Mouse (Mus musculus): ENCODE data around the gene Usp34.
"Not testable (repeated sequence)": the region's sequence is repeated elsewhere in the genome, so short reads cannot be mapped to it uniquely, and the experiment has no call there.

Gene Usp34

GRCm38 (mm10) chr11:23306764-23307565 lies at the start of gene Usp34:
Gene Usp34, plus strand, starts transcription at chr11:23306895.
- in situ Hi-C loops (cut with MboI; ENCODE audit: low sequenced_read_pairs), result no loop called here

GRCm38 (mm10) chr11:23259073-23259472 lies 47.6 kb upstream of the Usp34 start:
- in situ Hi-C loops (cut with MboI; ENCODE audit: low sequenced_read_pairs), result loop anchor here (25.0 kb wide), 1 partner anchor 622 kb away; no protein-coding TSS in a partner anchor

- in situ Hi-C loops (cut with MboI; ENCODE audit: low sequenced_read_pairs), result loop anchor here (25.0 kb wide), 1 partner anchor 622 kb away; no protein-coding TSS in a partner anchor
Measured at GRCm38 (mm10) chr11:23259481-23259880, 47.2 kb upstream of the Usp34 start.

DNA sequence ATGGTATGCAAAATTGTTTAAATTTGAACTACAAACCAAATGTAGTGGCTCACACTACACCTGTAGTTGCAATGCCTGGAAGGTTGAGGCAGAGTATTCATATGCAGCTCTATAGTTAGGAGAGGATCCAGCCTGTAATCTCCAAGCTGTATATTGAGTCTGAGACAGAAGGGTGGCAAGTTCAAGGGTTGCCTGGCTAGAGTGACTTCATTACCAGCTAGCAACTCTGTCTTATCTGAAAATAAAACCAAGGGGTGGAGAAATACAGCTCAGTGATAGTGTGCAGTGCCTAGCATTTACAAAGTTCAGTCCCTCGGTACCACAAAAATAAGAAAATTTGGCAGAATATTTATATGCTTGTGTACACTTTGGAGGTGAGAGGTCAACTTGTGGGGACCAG lies 46.5 kb upstream of the Usp34 start:
- in situ Hi-C loops (cut with MboI; ENCODE audit: low sequenced_read_pairs), result loop anchor here (25.0 kb wide), 1 partner anchor 623 kb away; no protein-coding TSS in a partner anchor

DNA sequence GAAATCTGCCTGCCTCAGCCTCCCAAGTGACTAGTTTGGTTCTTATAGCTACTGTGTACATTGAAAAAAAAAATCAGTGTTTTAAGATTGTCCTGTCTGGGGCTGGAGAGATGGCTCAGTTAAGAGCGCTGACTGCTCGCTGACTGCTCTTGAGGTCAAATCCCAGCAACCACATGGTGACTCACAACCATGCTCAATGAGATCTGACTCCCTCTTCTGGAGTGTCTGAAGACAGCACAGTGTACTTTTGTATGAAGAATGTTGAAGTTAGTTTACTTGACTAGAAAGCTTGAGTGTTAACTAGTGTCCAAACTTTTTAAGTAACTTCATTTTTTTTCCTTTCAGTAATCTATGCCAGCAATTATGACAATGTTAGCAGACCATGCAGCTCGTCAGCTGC lies 45.2 kb upstream of the Usp34 start:
- in situ Hi-C loops (cut with MboI; ENCODE audit: low sequenced_read_pairs), result loop anchor here (25.0 kb wide), 1 partner anchor 624 kb away; no protein-coding TSS in a partner anchor

- in situ Hi-C loops (cut with MboI; ENCODE audit: low sequenced_read_pairs), result loop anchor here (25.0 kb wide), 1 partner anchor 628 kb away; no protein-coding TSS in a partner anchor
Measured at GRCm38 (mm10) chr11:23264949-23265348, 41.7 kb upstream of the Usp34 start.

DNA sequence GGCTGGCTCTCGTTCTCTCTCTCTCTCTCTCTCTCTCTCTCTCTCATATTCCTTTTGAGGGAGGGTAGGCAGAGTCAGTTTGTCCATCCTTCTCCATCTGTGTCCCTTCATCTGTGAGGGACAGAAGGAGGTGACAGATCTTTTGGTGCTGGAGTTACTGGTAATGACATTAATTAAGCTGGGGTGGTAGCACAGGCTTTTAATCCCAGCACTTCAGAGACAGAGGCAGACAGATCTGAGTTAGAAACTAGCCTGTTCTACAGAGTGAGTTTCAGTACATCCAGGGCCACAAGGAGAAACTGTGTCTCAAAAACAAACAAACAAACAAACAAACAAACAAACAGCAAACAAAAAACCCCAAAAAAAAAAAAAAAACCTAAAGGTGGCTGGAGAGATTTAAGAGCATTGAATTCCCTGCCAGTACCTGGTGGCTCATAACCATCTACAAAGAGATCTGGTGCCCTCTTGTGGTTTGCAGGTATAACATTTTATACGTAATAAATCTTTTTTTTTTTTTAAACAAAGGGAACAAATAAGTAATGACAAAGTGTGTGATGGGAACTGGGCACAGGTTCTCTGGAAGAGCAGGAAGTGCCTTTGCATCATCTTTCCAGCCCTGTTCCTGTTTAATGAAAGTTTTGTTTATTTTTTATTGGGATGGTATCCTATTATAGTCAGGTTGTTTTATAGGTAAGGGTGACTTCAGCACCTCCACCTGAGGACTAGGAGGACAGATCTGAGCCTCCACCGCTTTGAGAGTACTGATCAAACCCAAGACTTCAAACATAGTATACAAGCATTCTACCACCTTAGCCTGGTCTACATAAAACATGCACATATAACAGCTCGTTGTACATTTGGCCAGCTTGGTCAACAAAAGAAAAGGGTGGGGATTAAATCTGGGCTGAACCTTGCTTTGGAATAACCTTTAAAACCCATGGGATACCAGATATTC lies 34.6 kb upstream of the Usp34 start:
- in situ Hi-C loops (cut with MboI; ENCODE audit: low sequenced_read_pairs), result loop anchor here (5.0 to 25.0 kb wide), 3 partner anchors 120 to 635 kb away; partner anchors contain the start of gene Fam161a

DNA sequence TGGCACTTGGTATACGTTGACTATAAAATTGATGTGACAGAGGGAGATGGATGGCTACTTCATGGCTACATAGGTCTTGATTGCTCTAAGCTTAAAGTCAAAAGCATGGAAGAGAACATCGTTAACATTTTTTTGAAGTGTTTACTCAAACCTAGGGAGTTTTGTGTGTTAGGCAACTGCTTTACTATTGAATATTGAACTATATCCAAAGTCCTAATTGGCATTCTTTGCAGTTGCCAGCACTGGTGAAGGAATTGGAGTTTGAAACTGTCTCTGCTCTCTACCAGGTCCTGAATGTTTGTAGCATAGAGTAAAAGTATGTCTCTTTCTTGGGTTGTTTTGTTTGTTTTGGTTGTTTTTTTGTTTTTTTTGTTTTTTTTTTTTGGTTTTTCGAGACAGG lies 30.9 kb upstream of the Usp34 start:
- in situ Hi-C loops (cut with MboI; ENCODE audit: low sequenced_read_pairs), result no loop called here

- in situ Hi-C loops (cut with MboI; ENCODE audit: low sequenced_read_pairs), result no loop called here
Measured at GRCm38 (mm10) chr11:23284469-23284868, 22.2 kb upstream of the Usp34 start.

GRCm38 (mm10) chr11:23288866-23289265 lies 17.8 kb upstream of the Usp34 start:
- in situ Hi-C loops (cut with MboI; ENCODE audit: low sequenced_read_pairs), result not testable (repeated sequence)

- in situ Hi-C loops (cut with MboI; ENCODE audit: low sequenced_read_pairs), result no loop called here
Measured at GRCm38 (mm10) chr11:23297379-23297778, 9.3 kb upstream of the Usp34 start.

GRCm38 (mm10) chr11:23298301-23298700 lies 8.4 kb upstream of the Usp34 start:
- in situ Hi-C loops (cut with MboI; ENCODE audit: low sequenced_read_pairs), result no loop called here

DNA sequence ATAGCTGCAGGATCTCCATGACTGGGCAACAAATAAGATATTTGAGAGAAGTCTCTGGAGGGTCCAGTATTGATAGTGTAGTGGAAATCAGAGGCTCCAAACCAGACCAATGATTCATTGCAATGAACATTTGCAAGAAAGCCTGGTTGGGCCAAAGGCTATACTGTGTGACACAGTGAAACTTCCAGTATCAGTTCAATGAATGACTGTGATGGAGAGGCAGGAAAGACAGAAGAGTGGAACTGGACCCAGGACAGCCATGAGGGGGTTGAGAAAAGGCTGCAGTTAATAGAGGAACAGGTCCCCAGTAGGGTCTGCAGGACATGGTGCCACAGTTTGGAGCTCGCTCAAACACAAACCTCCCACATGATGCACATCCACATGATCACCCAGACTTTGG lies 6.8 kb upstream of the Usp34 start:
- in situ Hi-C loops (cut with MboI; ENCODE audit: low sequenced_read_pairs), result no loop called here

DNA sequence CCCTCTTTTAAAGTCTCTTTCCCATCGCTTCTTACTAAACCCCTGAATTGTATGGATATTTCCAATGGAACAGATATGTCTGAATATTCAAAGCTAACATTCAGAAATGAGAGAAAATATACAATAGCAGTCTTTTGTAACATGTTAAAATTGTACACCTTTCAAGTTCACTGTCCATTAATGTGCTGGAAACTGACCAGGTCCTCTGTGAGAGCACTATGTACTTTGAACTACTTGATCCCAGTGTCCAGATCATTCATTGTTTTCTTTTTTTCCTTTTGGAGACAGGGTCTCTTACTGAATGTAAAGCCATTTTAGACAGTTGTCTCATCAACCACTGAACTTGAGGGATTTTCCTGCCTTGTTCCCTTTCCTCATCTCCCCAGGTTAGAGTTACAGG lies 3.6 kb upstream of the Usp34 start:
- in situ Hi-C loops (cut with MboI; ENCODE audit: low sequenced_read_pairs), result no loop called here

GRCm38 (mm10) chr11:23305101-23305672 lies 1.5 kb upstream of the Usp34 start:
- in situ Hi-C loops (cut with MboI; ENCODE audit: low sequenced_read_pairs), result not testable (repeated sequence)

DNA sequence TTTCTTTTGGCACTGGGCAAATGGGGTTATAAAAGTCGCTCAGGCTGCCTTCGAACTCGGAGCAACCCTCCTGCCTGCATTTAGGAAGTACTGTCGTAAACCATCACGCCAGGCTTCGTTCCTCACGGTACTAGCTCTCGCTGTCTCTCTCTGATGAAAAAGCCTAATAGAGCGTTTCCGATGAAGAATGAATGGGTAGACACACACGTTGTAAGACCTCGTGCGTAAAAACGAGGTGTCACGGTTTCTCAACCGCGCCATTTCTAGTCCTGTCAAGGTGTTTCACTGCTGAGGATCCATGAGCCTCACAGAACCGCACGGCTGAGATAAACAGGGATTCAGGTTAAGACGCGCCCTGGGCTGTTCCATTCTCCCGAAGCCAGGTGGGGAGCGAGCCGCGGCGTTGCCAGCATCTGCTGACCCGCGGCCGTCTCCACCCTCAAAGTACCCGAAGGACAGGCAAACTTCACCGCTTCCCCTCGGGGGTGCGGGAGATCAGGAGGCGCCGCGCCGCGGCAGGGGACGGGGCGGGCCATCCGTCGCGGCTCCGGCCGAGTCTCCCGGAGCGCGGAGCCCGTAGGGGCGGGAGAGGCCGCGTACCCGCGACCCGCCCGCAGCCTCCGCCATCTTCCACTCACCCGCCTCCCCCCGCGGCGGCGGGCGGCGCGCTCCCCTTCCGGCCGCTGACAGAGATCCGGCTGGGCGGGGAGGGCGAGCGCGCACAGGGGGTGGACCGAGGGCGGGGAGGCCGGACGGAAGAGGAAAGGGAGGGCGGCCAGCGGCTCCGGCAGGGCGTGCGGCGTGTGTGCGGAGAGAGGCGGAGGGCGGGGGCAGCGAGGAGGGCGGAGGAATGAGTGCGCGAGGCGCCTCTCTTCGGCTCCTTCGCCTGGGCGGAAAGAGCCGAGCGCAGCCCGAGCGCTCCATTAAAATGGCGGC lies 754 bp upstream of the Usp34 start:
- in situ Hi-C loops (cut with MboI; ENCODE audit: low sequenced_read_pairs), result no loop called here

DNA sequence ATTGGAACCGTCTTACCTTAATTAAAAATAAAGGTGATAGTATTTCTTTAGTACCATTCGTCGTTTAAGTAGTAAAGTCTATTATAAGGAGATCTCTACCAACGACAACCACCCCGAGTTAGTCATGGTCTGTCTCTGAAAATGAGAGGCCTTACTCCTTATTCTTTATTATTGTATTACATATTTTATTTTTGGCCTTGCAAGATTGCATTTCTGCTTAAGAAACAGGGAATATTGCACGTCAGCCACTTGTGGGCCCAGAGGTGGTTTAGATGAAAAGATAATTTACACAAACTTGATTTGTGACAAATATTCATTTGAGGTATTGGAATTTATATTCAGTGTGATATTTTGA lies 848 bp downstream of the Usp34 start:
- in situ Hi-C loops (cut with MboI; ENCODE audit: low sequenced_read_pairs), result no loop called here

GRCm38 (mm10) chr11:23313496-23313895 lies 6.8 kb downstream of the Usp34 start:
- in situ Hi-C loops (cut with MboI; ENCODE audit: low sequenced_read_pairs), result no loop called here

GRCm38 (mm10) chr11:23329413-23329812 lies 22.7 kb downstream of the Usp34 start:
- in situ Hi-C loops (cut with MboI; ENCODE audit: low sequenced_read_pairs), result no loop called here

DNA sequence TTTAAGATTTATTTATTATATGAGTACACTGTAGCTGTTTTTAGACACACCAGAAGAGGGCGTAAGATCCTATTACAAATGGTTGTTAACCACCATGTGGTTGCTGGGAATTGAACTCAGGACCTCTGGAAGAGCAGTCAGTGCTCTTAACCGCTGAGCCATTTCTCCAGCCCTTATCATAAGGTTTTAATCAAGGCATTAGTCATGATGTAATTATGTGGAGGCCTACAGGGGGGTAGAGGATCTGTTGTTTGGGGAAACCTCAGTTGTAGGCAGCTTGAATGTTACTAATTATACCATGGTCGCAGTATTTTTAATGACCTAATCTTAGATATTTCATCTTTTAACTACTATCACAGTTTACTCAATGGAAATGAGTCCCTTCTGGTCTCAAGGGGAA lies 25.4 kb downstream of the Usp34 start:
- in situ Hi-C loops (cut with MboI; ENCODE audit: low sequenced_read_pairs), result no loop called here

All from CH12F3 (cell line).